8 mouse cellular contexts compared by ENCODE assay signal in genomic region chr8:122234055-122234454, GRCm38 (mm10). TPM values are rescaled to one million over a fixed set of nuclear protein-coding genes. Genes with fewer than 3 reads are reported as not detected.
DNase-seq lines count a peak whose midpoint lies in the region; ATAC-seq and TF ChIP-seq lines count a peak whose summit lies in the region.

No protein-coding gene starts in this region.

- peaks cover 28% of the 10 kb centered on the region for H3K27me3 ChIP-seq in intestine, embryonic 15.5 days (replicated peaks)
- peaks cover 17% of the 10 kb centered on the region for H3K27me3 ChIP-seq in forebrain, embryonic 16.5 days (replicated peaks; ENCODE audit: control insufficient read depth, insufficient read depth, low read length)

- peak; percentile 27 to 30 for DNase-seq in layer of hippocampus, adult 2 months (ENCODE audit: low spot score in 2 of 2)
- DNase-seq in layer of hippocampus, postnatal 25 days (ENCODE audit: extremely low spot score in 1 of 2, low spot score in 1 of 2) = no peak
- peak; percentile 43 for DNase-seq in adrenal gland, postnatal 10 days
- DNase-seq in forelimb bud, embryonic 11.5 days (ENCODE audit: low read depth, low spot score) = peak; percentile 69
- peak; percentile 46 for DNase-seq in lung, adult 2 months
- DNase-seq in T-cell, adult 2 months (ENCODE audit: low spot score) = no peak

- peaks cover 25% of the 10 kb centered on the region for H3K4me1 ChIP-seq in intestine, embryonic 15.5 days (replicated peaks)
- H3K4me1 ChIP-seq in lung, adult 2 months (ENCODE audit: control insufficient read depth, insufficient read depth, low read length) = peaks cover 3% of the 10 kb centered on the region; the same call in 1 of the 2 replicates
- H3K4me1 ChIP-seq in forebrain, embryonic 16.5 days (replicated peaks; ENCODE audit: control insufficient read depth, insufficient read depth, low read length) = peaks cover 12% of the 10 kb centered on the region

- H3K4me2 ChIP-seq in intestine, embryonic 15.5 days (replicated peaks) = no peak overlapping the region
- no peak overlapping the region for H3K4me2 ChIP-seq in forebrain, embryonic 16.5 days (ENCODE audit: low read length)

- ATAC-seq in intestine, embryonic 15.5 days = peak; percentile 29; the same call in 1 of the 2 replicates
- no peak for ATAC-seq in forebrain, embryonic 16.5 days

- 27% methylated on average over 11 of the region's 11 CpGs for WGBS in intestine, embryonic 15.5 days
- WGBS in lung, adult 2 months = 32% methylated on average over 11 of the region's 11 CpGs
- WGBS in forebrain, embryonic 16.5 days = 36% methylated on average over 11 of the region's 11 CpGs

- H3K9me3 ChIP-seq in intestine, embryonic 15.5 days = no peaks in the 10 kb centered on the region
- H3K9me3 ChIP-seq in forebrain, embryonic 16.5 days (ENCODE audit: control insufficient read depth, low read length) = no peaks in the 10 kb centered on the region

- no peak overlapping the region for H3K4me3 ChIP-seq in layer of hippocampus, adult 2 months
- no peak overlapping the region for H3K4me3 ChIP-seq in intestine, embryonic 15.5 days (replicated peaks)
- H3K4me3 ChIP-seq in lung, adult 2 months (replicated peaks; ENCODE audit: extremely low read depth, low read depth, low read length) = no peak overlapping the region
- H3K4me3 ChIP-seq in forebrain, embryonic 16.5 days (replicated peaks; ENCODE audit: low read length) = no peak overlapping the region

- H3K36me3 ChIP-seq in intestine, embryonic 15.5 days = no peaks in the 10 kb centered on the region
- no peaks in the 10 kb centered on the region for H3K36me3 ChIP-seq in forebrain, embryonic 16.5 days (ENCODE audit: control insufficient read depth, insufficient read depth)

- no peak overlapping the region for H3K27ac ChIP-seq in layer of hippocampus, adult 2 months
- H3K27ac ChIP-seq in intestine, embryonic 15.5 days = no peak overlapping the region
- H3K27ac ChIP-seq in forebrain, embryonic 16.5 days (ENCODE audit: low read length) = no peak overlapping the region

- TF ChIP-seq CTCF in layer of hippocampus, adult 2 months (conservative IDR thresholded peaks at IDR 0.05) = peak; percentile 71
- no peak for TF ChIP-seq CTCF in lung, adult 2 months (IDR thresholded peaks at IDR 0.05; ENCODE audit: insufficient read depth, low read length)

- H3K9ac ChIP-seq in intestine, embryonic 15.5 days = no peak overlapping the region
- H3K9ac ChIP-seq in forebrain, embryonic 16.5 days (replicated peaks; ENCODE audit: low read depth, low read length) = no peak overlapping the region

- no peak for TF ChIP-seq POLR2A in lung, adult 2 months (IDR thresholded peaks at IDR 0.05; ENCODE audit: borderline replicate concordance, extremely low read depth, low read depth, low read length)

RNA-seq across cellular contexts. Expression of gene Zfpm1, which starts 47.9 kb away (rescaled TPM):
- total RNA-seq in layer of hippocampus, adult 2 months (2021) = 10 to 100 TPM; 45.1 to 45.6 TPM
- 10 to 100 TPM; 37.8 to 43.4 TPM for total RNA-seq in layer of hippocampus, postnatal 25 days (2021)
- total RNA-seq in adrenal gland, postnatal 10 days (2021) = 10 to 100 TPM; 27.2 to 29.0 TPM
- polyA plus RNA-seq in intestine, embryonic 15.5 days (2015; fragmentation: Nextera tagmentation; extraction: Ambion mirVana) = 4.9 and 5.2 TPM in 2 replicates
- polyA plus RNA-seq in lung, adult 2 months (2012; rRNA removed) = 32.0 and 38.4 TPM in 2 replicates
- 0.41 and 0.65 TPM in 2 replicates for polyA plus RNA-seq in forebrain, embryonic 16.5 days (2015; fragmentation: Nextera tagmentation; extraction: Ambion mirVana)

Comparison
In these comparisons a context has a peak if more than half of its experiments do, and no peak if none do; other contexts are left out.
1. DNase-seq: peak in layer of hippocampus, adult 2 months (2 of 2), adrenal gland, postnatal 10 days (single experiment), forelimb bud, embryonic 11.5 days (single experiment) and lung, adult 2 months (single experiment); none in layer of hippocampus, postnatal 25 days (0 of 2) and T-cell, adult 2 months (single experiment).